Mouse (Mus musculus): ENCODE results near the gene Oscp1. TPM values are rescaled to one million over a fixed set of nuclear protein-coding genes. Genes with fewer than 3 reads are reported as not detected.
"Not testable (repeated sequence)": the region's sequence is repeated elsewhere in the genome, so short reads cannot be mapped to it uniquely, and the experiment has no call there.

Gene Oscp1
- polyA plus RNA-seq, 1 experiment from 2014 or later = 3.0 TPM

DNA sequence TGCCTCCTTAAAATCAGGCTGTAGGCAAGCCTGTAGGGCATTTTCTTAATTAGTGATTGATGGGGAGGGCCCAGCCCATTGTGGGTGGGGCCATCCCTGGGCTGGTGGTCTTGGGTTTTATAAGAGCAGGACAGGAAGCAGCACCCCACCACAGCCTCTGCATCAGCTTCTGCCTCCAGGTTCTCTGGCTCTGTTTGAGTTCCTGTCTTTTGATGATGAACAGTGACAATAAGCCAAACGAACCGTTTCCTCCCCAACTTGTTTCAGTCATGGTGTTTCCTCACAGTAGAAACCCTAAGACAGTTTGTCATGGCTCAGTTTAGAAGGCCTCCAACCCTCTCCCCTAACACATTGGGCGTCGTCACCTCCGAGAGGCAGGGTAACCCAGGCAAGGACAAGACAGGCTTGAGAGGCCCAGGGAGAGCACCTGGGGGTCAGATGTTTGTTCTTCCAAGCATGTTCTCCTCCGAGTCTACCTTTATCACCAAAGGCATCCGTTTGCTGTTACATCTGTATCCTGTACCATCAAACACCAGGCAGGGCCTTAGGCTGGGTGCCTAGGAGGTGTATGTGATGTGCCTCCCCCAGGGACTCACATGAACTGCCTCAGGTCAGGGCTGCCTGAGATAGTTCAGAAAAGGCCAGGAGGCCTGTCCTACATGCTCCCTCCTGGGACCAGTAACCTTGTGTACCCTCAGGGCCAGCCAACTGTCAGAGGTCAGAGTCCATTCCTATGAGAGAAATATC lies 31.9 kb downstream of the Oscp1 start:
- Histone ChIP-seq H3K4me2 (no peak overlapping the region), H3K27ac (no peak overlapping the region), H3K9me3 (replicated peaks) (no peaks in the 10 kb centered on the region), H3K36me3 (no peaks in the 10 kb centered on the region), H3K9ac (no peak overlapping the region), H3K4me1 (peaks cover 18% of the 10 kb centered on the region), H3K27me3 (replicated peaks) (no peaks in the 10 kb centered on the region), H3K4me3 (no peak overlapping the region)
- peak; percentile 25; the same call in 1 of the 2 replicates for ATAC-seq
- WGBS (ENCODE audit: insufficient replicate concordance) = 47% methylated on average over 7 of the region's 7 CpGs

DNA sequence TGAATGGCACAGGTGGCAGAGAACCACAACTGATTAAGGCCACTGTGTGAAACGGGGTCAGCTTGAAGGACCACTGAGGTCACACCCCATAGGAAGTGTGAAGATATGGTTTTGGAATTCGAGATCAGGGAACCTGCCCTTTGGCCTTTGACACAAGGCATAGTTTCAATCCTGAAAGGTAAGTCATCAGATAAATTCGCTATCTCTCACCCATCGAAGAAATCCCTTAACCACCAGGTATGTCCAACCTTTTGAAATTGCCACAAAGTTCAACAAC lies 32.4 kb downstream of the Oscp1 start:
- H3K9ac ChIP-seq = no peak overlapping the region
- no peak for ATAC-seq
- H3K4me1 ChIP-seq = peaks cover 18% of the 10 kb centered on the region
- no peaks in the 10 kb centered on the region for H3K9me3 ChIP-seq (replicated peaks)
- 53% methylated on average over 4 of the region's 4 CpGs for WGBS (ENCODE audit: insufficient replicate concordance)
- no peak overlapping the region for H3K4me3 ChIP-seq
- H3K27ac ChIP-seq = no peak overlapping the region
- no peaks in the 10 kb centered on the region for H3K36me3 ChIP-seq
- H3K4me2 ChIP-seq = no peak overlapping the region
- no peaks in the 10 kb centered on the region for H3K27me3 ChIP-seq (replicated peaks)

DNA sequence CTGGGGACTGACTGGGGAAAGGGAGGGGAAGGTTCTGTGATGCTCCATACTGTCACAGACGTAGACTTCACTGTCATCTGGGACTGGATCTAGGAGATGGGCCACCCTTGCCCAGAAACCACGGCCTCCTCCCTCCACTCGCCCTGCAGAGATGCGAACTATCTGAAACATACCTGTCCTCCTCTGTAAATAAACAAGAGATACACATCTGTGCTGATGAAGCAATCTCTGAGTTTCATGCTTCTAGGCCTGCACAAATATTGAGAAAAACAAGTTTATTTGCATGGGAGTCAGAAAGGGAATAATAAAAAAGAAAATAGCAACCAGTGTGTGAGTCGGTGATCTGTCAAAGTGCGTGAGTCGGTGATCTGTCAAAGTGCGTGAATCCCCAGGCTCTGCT lies 33.5 kb downstream of the Oscp1 start:
- Histone ChIP-seq H3K36me3 (no peaks in the 10 kb centered on the region), H3K4me2 (no peak overlapping the region), H3K4me3 (no peak overlapping the region), H3K27me3 (replicated peaks) (no peaks in the 10 kb centered on the region), H3K27ac (no peak overlapping the region), H3K4me1 (peaks cover 19% of the 10 kb centered on the region), H3K9ac (no peak overlapping the region), H3K9me3 (replicated peaks) (no peaks in the 10 kb centered on the region)
- 77% methylated on average over 8 of the region's 8 CpGs for whole genome bisulfite sequencing (ENCODE audit: insufficient replicate concordance)
- ATAC-seq = no peak

DNA sequence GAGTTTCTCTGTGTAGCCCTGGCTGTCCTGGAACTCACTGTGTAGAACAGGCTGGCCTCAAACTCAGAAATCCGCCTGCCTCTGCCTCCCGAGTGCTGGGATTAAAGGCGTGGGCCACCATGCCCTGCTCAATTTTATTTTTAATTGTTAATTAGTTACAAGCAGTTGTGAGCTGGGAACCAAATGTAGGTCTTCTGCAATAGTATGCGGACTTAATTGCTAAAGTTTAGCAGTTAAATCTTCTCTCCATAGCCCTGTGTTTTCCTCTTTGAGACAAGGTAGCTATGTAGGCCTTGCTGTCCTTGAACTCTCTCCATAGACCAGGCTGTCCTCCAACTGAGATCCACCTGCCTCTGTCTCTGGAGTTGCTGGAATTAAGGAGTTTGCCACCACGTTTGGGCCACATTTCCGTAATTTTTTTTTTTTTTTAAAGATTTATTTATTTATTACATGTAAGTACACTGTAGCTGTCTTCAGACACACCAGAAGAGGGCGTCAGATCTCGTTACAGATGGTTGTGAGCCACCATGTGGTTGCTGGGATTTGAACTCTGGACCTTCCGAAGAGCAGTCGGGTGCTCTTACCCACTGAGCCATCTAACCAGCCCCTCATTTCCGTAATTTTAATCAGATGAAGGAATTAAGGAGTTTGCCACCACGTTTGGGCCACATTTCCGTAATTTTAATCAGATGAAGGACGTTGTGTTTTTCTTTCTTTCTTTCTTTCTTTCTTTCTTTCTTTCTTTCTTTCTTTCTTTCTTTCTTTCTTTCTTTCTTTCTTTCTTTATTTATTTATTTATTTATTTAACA lies 37.5 kb downstream of the Oscp1 start:
- Histone ChIP-seq H3K36me3 (peaks cover 13% of the 10 kb centered on the region), H3K4me3 (peak overlapping the region; percentile 72), H3K4me1 (peaks cover 42% of the 10 kb centered on the region), H3K9ac (peak overlapping the region; percentile 80; the same call in 1 of the 2 replicates), H3K4me2 (peak overlapping the region; percentile 87)
- not testable (repeated sequence) for H3K27ac ChIP-seq; H3K27me3 ChIP-seq (replicated peaks); H3K9me3 ChIP-seq (replicated peaks); ATAC-seq
- WGBS (ENCODE audit: insufficient replicate concordance) = 49% methylated on average over 14 of the region's 14 CpGs

DNA sequence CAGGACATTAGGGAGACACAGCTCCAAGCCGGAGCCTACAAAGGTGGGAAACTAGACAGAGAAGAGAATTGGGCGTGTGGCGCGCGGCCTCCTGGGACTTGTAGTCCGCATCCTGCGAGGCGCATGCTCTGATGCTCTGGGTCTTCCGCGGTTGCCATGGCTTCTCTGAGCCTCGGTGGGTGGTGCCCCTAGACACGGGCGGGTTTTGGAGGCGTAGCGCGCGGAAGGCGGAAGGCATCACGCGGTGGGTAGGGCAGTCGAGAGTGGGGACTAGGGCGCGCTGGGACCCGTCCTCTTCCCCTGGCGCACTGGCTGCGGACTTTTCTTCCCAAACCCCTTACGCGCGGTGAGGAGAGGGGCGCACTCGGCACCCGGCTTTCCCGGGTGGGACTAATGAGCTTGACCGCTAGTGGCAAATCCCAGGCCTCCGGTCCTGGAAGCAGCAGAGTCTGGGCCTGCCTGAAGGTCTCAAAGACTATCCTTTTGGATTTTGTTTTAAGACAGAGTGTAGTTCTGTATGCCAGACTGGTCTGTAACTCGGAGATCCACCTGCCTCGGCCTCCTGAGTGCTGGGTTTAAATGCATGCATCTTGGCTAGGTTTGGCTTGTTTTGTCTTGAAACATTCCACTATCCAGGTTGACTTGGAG lies 38.2 kb downstream of the Oscp1 start, which contains the start of gene Lsm10:
Gene Lsm10 (plus strand): TSS at position 160 of the 648 bp plus-strand sequence.
- H3K9me3 ChIP-seq (replicated peaks) = no peaks in the 10 kb centered on the region
- 1% methylated on average over 36 of the region's 37 CpGs for WGBS (ENCODE audit: insufficient replicate concordance)
- peak; percentile 98 for ATAC-seq
- peak within 1 kb of the TSS; percentile 80 for H3K9ac ChIP-seq
- peaks cover 49% of the 10 kb centered on the region for H3K4me1 ChIP-seq
- H3K36me3 ChIP-seq = peaks cover 13% of the 10 kb centered on the region
- peak within 1 kb of the TSS; percentile 87 for H3K4me2 ChIP-seq
- peak within 1 kb of the TSS; percentile 77 for H3K27ac ChIP-seq
- H3K4me3 ChIP-seq = peak within 1 kb of the TSS; percentile 72
- H3K27me3 ChIP-seq (replicated peaks) = no peaks in the 10 kb centered on the region

DNA sequence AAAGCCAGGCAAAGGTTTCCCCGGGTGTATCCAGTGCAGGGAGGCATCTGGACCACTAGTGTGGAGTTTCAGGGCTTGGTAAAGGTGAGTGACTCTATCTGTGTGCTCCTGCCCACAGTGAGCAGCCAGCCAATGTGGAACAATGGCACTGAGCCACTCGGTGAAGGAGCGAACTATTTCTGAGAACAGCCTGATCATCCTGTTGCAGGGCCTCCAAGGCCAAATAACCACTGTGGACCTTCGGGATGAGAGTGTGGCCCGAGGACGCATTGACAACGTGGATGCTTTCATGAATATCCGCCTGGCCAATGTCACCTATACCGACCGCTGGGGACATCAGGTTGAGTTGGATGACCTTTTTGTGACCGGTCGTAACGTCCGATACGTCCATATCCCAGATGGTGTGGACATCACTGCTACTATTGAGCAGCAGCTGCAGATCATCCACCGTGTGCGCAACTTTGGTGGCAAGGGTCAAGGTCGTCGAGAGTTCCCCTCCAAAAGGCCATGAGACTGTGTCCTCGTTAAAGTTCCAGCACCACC lies 39.4 kb downstream of the Oscp1 start:
- H3K4me2 ChIP-seq = peak overlapping the region; percentile 87
- H3K4me3 ChIP-seq = peak overlapping the region; percentile 72; the same call in 1 of the 2 replicates
- H3K27ac ChIP-seq = peak overlapping the region; percentile 77
- WGBS (ENCODE audit: insufficient replicate concordance) = 91% methylated on average over 20 of the region's 20 CpGs
- no peaks in the 10 kb centered on the region for H3K27me3 ChIP-seq (replicated peaks)
- H3K9ac ChIP-seq = 0 out of 2 replicates have a peak overlapping the region, but pooled peaks have one; percentile 80
- H3K9me3 ChIP-seq (replicated peaks) = no peaks in the 10 kb centered on the region
- H3K4me1 ChIP-seq = peaks cover 61% of the 10 kb centered on the region
- peaks cover 13% of the 10 kb centered on the region for H3K36me3 ChIP-seq
- no peak for ATAC-seq

DNA sequence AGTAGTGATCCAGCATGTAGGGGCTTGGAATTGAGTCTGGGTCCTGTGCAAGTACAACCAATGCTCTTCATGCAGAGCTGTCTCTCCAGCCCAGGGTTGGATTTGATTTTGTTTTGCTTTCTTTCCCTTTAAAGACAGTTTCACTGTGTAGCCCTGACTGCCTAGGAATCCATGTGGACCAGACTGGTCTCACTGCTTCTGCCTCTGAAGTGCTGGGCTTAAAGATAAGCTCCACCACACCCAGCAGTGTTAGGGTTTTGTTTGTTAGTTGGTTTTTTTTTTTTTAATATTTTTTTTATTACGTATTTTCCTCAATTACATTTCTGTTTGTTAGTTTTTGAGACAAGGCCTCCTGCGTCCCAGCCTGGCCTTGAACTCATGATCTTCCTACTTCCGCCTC lies 41.0 kb downstream of the Oscp1 start:
- 57% methylated on average over 3 of the region's 3 CpGs for WGBS (ENCODE audit: insufficient replicate concordance)
- H3K27ac ChIP-seq = peak overlapping the region; percentile 99
- peaks cover 13% of the 10 kb centered on the region for H3K36me3 ChIP-seq
- H3K9me3 ChIP-seq (replicated peaks) = no peaks in the 10 kb centered on the region
- peak overlapping the region; percentile 57 for H3K4me2 ChIP-seq
- H3K4me1 ChIP-seq = peaks cover 68% of the 10 kb centered on the region
- 0 out of 2 replicates have a peak, but pooled peaks have one; percentile 27 for ATAC-seq
- H3K4me3 ChIP-seq = peak overlapping the region; percentile 4; the same call in 1 of the 2 replicates
- no peaks in the 10 kb centered on the region for H3K27me3 ChIP-seq (replicated peaks)
- peak overlapping the region; percentile 43 for H3K9ac ChIP-seq

DNA sequence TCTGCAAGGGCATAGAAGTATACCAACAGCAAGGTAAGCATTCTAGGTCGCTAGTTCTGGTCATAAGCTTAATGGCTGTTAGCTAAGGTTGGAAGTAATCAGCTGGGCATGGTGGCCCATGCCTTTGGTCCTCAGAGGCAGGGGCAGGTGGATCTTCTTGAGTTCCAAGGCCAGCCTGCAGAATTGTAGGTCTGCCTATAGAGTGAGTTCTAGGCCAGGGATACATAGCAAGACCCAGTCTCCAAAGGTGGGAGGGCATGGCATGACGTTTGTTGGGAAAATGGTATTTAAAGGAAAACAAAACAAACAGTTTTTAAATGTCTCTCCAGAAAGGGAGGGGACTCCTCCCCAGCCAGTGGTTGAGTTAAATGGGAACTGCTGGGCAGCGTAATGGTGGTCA lies 42.4 kb downstream of the Oscp1 start:
- H3K27ac ChIP-seq = peak overlapping the region; percentile 99
- 78% methylated on average over 3 of the region's 3 CpGs for WGBS (ENCODE audit: insufficient replicate concordance)

DNA sequence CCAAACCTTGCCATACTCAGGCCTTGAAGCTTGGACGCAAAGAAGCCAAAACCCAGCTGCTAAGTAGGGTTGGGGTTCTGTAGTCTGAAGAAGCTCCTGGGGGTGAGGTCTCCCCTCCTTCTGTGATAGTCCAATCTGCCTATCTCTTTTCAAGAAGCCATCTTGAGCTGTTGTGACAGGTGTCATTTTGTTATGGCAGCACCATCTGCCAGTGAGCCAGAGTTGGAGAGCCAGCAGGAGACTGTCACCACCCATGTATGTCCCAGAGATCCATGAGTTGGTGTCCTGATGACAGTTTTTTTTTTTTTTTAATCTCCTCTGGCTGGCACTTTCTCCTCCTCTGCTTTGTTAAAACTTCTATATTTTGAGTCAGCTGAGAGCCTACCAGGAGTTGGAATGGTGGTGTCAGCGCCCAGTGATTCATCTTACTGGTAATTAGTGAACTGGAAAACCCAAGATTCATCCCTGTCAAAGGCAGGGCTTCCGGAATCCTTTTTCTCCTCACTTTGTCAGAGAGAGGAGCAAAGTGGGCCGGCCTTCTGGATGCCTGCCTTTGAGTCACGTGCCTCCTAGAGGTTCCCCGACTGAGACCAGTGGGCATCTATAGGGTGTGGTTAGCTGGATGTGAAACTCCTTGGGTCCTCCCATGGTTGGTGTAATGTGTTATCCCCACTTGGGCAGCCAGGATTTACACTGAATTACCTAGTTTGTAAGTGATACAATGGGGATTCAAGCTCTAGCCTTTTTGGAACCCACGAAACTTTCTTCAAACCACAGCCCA lies 43.9 kb downstream of the Oscp1 start:
- WGBS (ENCODE audit: insufficient replicate concordance) = 39% methylated on average over 7 of the region's 7 CpGs
- Histone ChIP-seq H3K4me2 (peak overlapping the region; percentile 98), H3K36me3 (peaks cover 13% of the 10 kb centered on the region), H3K9ac (peak overlapping the region; percentile 74), H3K4me3 (peak overlapping the region; percentile 96), H3K9me3 (replicated peaks) (no peaks in the 10 kb centered on the region), H3K27ac (peak overlapping the region; percentile 99), H3K27me3 (replicated peaks) (no peaks in the 10 kb centered on the region), H3K4me1 (peaks cover 89% of the 10 kb centered on the region)
- peak; percentile 56 for ATAC-seq

More for the DNA sequence above, 42.4 kb downstream of the Oscp1 start:
- H3K4me2 ChIP-seq = no peak overlapping the region
- peaks cover 82% of the 10 kb centered on the region for H3K4me1 ChIP-seq
- no peaks in the 10 kb centered on the region for H3K27me3 ChIP-seq (replicated peaks)
- no peaks in the 10 kb centered on the region for H3K9me3 ChIP-seq (replicated peaks)
- no peak overlapping the region for H3K4me3 ChIP-seq
- no peak for ATAC-seq
- peaks cover 13% of the 10 kb centered on the region for H3K36me3 ChIP-seq
- no peak overlapping the region for H3K9ac ChIP-seq

DNA sequence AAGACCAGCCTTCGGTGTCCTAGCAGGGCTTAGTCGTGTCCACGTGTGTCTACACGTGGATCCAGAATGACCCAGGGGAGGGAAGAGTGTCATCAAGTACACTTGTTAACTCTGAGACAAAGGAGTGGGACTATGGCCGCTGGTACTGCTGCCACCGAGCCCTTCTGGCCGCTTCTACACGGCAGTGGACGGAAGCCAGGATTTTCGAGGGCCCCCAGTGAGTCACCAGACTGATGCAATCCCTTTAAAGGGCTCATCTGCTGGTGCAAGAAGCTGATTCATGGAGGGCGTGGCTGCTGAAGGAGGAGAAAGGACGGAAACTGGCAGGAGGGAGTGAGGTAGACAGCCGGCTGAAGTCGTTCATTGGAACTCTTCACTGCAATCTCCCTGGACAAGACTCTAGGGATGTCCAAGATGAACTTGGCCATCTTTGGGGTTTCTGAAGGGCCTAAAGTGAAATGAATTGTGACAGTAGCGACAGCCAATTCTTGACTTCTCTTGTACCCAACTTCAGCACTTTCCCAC lies 44.8 kb downstream of the Oscp1 start:
- H3K9ac ChIP-seq = peak overlapping the region; percentile 74
- H3K4me1 ChIP-seq = peaks cover 89% of the 10 kb centered on the region
- H3K9me3 ChIP-seq (replicated peaks) = no peaks in the 10 kb centered on the region
- H3K27me3 ChIP-seq (replicated peaks) = no peaks in the 10 kb centered on the region
- peak overlapping the region; percentile 98 for H3K4me2 ChIP-seq
- peak overlapping the region; percentile 99 for H3K27ac ChIP-seq
- peak; percentile 84 for ATAC-seq
- 1% methylated on average over 15 of the region's 15 CpGs for WGBS (ENCODE audit: insufficient replicate concordance)
- H3K4me3 ChIP-seq = peak overlapping the region; percentile 96
- H3K36me3 ChIP-seq = peaks cover 9% of the 10 kb centered on the region

DNA sequence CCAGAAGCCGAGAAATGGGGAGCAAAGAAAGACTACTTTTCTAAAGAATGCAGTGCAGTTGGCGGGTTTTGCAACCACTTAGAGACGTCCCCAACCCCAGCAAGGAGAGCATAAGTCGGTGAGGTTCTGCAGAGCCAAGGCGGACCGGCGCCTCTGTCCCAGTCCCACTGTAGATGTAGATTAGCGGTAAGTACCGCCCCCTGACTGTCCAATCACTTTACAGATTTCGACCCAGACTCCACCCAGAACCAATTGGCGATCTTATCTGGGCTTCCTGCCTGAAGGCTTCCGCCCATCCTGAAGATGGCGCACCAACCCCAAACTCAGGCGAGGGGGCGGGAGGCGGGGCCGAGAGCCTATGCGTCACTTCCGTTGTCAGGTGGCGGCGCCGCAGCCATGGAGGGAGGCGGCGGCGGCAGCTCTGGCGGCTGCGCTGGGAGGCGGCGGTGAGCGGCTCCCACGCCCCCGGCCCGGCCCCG lies 45.3 kb downstream of the Oscp1 start, which contains the start of gene Stk40:
Gene Stk40 (plus strand): TSS at position 368 of the 479 bp plus-strand sequence.
- H3K4me2 ChIP-seq = peak within 1 kb of the TSS; percentile 98
- peak within 1 kb of the TSS; percentile 96 for H3K4me3 ChIP-seq
- WGBS (ENCODE audit: insufficient replicate concordance) = under 1% methylated on average over 34 of the region's 34 CpGs
- H3K27me3 ChIP-seq (replicated peaks) = no peaks in the 10 kb centered on the region
- H3K9me3 ChIP-seq (replicated peaks) = no peaks in the 10 kb centered on the region
- H3K27ac ChIP-seq = peak within 1 kb of the TSS; percentile 99
- H3K36me3 ChIP-seq = peaks cover 4% of the 10 kb centered on the region; the same call in 1 of the 2 replicates
- H3K9ac ChIP-seq = peak within 1 kb of the TSS; percentile 93
- ATAC-seq = peak; percentile 88
- peaks cover 89% of the 10 kb centered on the region for H3K4me1 ChIP-seq

Measured in liver, embryonic 12.5 days (tissue).